Mouse (Mus musculus) forebrain, postnatal 0 days (tissue): ENCODE measurements around the gene Coro2a. TPM values are rescaled to one million over a fixed set of nuclear protein-coding genes. Genes with fewer than 3 reads are reported as not detected.
"Not testable (repeated sequence)": the region's sequence is repeated elsewhere in the genome, so short reads cannot be mapped to it uniquely, and the experiment has no call there.

Experiments used
- ATAC-seq: fragments of 200-750 bp; cut with Nextera tagmentation; 2 replicates; pipeline ENCODE4 v1.8.0; 2017; ENCODE audit warnings: mild to moderate bottlenecking, moderate library complexity
- DNase-seq: peaks from one replicate; pipeline ENCODE4 v3.0.0-alpha.2; 2015
- H3K27ac ChIP-seq: fragments of 300-500 bp; sonication (generic); 2 replicates; pipeline ENCODE4 v1.5.1; 2014; ENCODE audit warnings: low read depth, mild to moderate bottlenecking, antibody characterized with exemption, low read length, moderate library complexity, mixed read lengths
- H3K27me3 ChIP-seq: fragments of 300-500 bp; sonication (generic); 2 replicates; pipeline ENCODE4 v1.6.1; 2014; ENCODE audit warnings: mild to moderate bottlenecking, low read length, mixed read lengths; ENCODE audit not compliant: insufficient read depth
- H3K36me3 ChIP-seq: fragments of 300-500 bp; sonication (generic); 2 replicates; pipeline ENCODE4 v1.6.1; 2014; ENCODE audit warnings: mild to moderate bottlenecking, moderate library complexity; ENCODE audit not compliant: insufficient read depth
- H3K4me1 ChIP-seq: fragments of 300-500 bp; sonication (generic); 2 replicates; pipeline ENCODE4 v1.6.1; 2014; ENCODE audit warnings: antibody characterized with exemption; ENCODE audit not compliant: insufficient read depth
- H3K4me2 ChIP-seq: fragments of 300-500 bp; sonication (generic); 2 replicates; pipeline ENCODE4 v1.6.1; 2014; ENCODE audit warnings: low read depth, mild to moderate bottlenecking, moderate library complexity
- H3K4me3 ChIP-seq: fragments of 300-500 bp; sonication (generic); 2 replicates; pipeline ENCODE4 v1.5.1; 2014; ENCODE audit warnings: low read depth, low read length, mixed read lengths
- H3K9ac ChIP-seq: fragments of 300-500 bp; sonication (generic); 2 replicates; pipeline ENCODE4 v1.6.1; 2014; ENCODE audit warnings: mild to moderate bottlenecking
- H3K9me3 ChIP-seq: fragments of 300-500 bp; sonication (generic); 2 replicates; pipeline ENCODE4 v1.6.1; 2016; ENCODE audit warnings: low read length
- CTCF ChIP-seq: sonication (generic); IDR thresholded peaks from 2 replicates; pipeline ENCODE4 v1.5.1; 2016; ENCODE audit warnings: antibody characterized with exemption, control low read depth, low read depth
- WGBS: fragments of 180-500 bp; shearing (Covaris S2); extraction: QIAGEN DNeasy Blood & Tissue Kit; methylation state at CpG from one replicate; pipeline ENCODE4 v1.1.7; 2014; 5-methylcytosine and 5-hydroxymethylcytosine counted together
- polyA plus RNA-seq: library from polyadenylated mRNA; unstranded; fragments of >200 nt; fragmentation: Nextera tagmentation; extraction: Ambion mirVana; gene quantifications from 2 replicates; pipeline ENCODE4 v1.2.1, GENCODE M21; 2015
- total RNA-seq: library from RNA; depleted of rRNA; stranded (reverse); fragments of >200 nt; gene quantifications from 2 replicates; pipeline ENCODE4 v1.2.3, GENCODE M21; 2014

Coro2a gene
- total and polyA plus RNA-seq, 2 experiments from 2014 or later = 7.5 to 20.6 TPM

DNA sequence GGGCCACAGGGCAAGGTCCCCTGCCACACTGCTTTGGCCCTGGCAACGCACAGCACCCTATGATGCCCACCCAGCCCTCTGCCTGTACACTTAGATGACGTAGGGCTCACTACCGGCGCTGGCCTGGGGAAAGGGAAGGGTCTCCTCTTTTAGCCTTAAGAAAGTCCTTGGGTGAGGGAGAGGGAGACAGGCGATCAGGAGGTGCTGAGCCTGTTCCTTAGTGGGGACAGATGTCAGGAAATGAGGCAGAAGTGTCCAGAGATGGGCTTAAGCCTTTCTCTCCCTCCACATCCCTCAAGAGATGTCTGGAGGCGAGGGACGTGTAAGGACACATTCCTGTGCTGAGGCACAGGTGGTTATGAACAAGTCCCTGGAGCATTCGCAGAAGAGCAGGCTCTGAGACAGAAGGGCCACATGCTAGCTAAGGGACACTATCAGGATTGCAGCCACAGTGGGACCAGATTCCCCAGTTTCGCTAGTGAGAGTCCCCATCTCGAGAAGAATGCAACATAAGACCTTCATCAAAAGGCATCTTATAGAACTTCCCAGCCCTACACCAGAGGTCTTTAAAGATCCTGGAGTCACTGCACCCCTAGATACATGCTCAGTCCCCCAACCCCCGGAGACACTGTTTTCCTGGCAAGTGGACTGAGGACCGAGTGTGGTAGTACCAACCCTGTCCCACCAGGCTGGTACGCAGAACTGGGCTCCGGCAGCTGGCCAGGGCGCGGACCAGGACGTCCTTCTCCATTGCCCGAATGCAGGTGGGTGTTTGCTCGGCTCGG is 1.3 kb downstream of the Coro2a start:
- Histone ChIP-seq H3K4me2 (peak overlapping the region; percentile 80), H3K4me1 (peaks cover 6% of the 10 kb centered on the region; the same call in 1 of the 2 replicates), H3K36me3 (no peaks in the 10 kb centered on the region), H3K9me3 (no peaks in the 10 kb centered on the region), H3K27me3 (no peaks in the 10 kb centered on the region), H3K9ac (peak overlapping the region; percentile 77), H3K4me3 (peak overlapping the region; percentile 66), H3K27ac (no peak overlapping the region)
- TF ChIP-seq CTCF = 0 out of 2 replicates have a peak, but pooled peaks have one; percentile 5
- ATAC-seq = no peak
- DNase-seq = peak; percentile 31
- 42% methylated on average over 20 of the region's 20 CpGs for WGBS

- WGBS = 81% methylated on average over 12 of the region's 12 CpGs
- not testable (repeated sequence) for H3K27ac ChIP-seq, H3K9ac ChIP-seq, DNase-seq, H3K4me3 ChIP-seq, ATAC-seq, H3K36me3 ChIP-seq, H3K4me1 ChIP-seq, H3K9me3 ChIP-seq, H3K27me3 ChIP-seq, H3K4me2 ChIP-seq
These were observed 2.4 kb downstream of the Coro2a start for GRCm38 (mm10) chr4:46599609-46600008.

DNA sequence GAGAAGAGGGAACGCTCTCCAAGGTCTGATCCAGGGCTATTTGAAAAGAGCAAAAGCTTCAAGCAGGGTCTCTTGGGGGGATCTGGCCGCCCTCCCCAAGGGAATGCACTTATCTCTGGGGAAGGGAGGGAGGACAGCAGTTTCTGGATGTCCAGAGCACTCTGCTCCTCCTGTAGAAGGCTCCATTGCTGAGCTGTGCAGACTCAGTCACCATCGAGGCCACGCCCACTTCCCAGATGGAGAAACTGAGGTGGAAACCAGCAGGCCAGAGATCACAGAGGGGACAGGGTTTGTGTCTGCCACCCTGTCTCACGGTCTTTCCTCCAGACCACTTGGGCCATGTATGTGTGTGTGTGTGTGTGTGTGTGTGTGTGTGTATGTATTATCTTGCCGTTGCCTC is 3.0 kb downstream of the Coro2a start:
- no peak for ATAC-seq
- no peak for TF ChIP-seq CTCF
- Histone ChIP-seq H3K4me2 (no peak overlapping the region), H3K4me3 (no peak overlapping the region), H3K9ac (no peak overlapping the region), H3K9me3 (no peaks in the 10 kb centered on the region), H3K4me1 (peaks cover 6% of the 10 kb centered on the region; the same call in 1 of the 2 replicates), H3K36me3 (no peaks in the 10 kb centered on the region), H3K27me3 (no peaks in the 10 kb centered on the region), H3K27ac (no peak overlapping the region)
- DNase-seq = no peak
- 83% methylated on average over 6 of the region's 6 CpGs for WGBS

DNA sequence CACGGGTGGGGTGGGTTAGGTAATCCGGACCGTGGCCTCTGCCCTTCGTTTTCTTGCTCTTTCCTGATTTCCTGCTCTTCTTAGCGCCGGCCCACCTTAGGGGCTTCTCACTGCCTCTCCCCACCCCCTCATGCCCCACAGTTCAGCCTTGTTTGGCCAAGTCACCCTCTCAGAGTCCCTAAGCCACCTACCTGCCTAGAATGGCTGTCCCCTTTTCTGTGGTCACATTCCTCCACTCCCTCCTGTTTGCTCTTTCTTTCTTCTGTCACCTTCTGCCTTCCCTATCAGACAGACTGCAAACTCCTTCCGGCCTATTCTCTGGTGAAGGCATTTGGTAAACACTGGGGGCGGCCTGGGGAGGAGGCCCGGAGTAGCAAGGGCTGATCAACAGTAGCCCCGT is 3.9 kb downstream of the Coro2a start:
- no peak overlapping the region for H3K9ac ChIP-seq
- H3K27me3 ChIP-seq = no peaks in the 10 kb centered on the region
- 78% methylated on average over 10 of the region's 10 CpGs for WGBS
- ATAC-seq (no peak), DNase-seq (no peak)
- no peak overlapping the region for H3K4me3 ChIP-seq
- H3K27ac ChIP-seq = no peak overlapping the region
- H3K4me2 ChIP-seq = no peak overlapping the region
- TF ChIP-seq CTCF = no peak
- H3K4me1 ChIP-seq = peaks cover 6% of the 10 kb centered on the region; the same call in 1 of the 2 replicates
- H3K9me3 ChIP-seq = no peaks in the 10 kb centered on the region
- no peaks in the 10 kb centered on the region for H3K36me3 ChIP-seq

- TF ChIP-seq CTCF = no peak
- H3K4me2 ChIP-seq = no peak overlapping the region
- no peak overlapping the region for H3K27ac ChIP-seq
- no peak overlapping the region for H3K4me3 ChIP-seq
- H3K4me1 ChIP-seq = peaks cover 6% of the 10 kb centered on the region; the same call in 1 of the 2 replicates
- no peaks in the 10 kb centered on the region for H3K36me3 ChIP-seq
- H3K9ac ChIP-seq = no peak overlapping the region
- H3K27me3 ChIP-seq = no peaks in the 10 kb centered on the region
- WGBS = 77% methylated on average over 11 of the region's 11 CpGs
- no peak for DNase-seq
- no peaks in the 10 kb centered on the region for H3K9me3 ChIP-seq
- ATAC-seq = no peak
These were observed 4.6 kb downstream of the Coro2a start for GRCm38 (mm10) chr4:46597286-46597961.

DNA sequence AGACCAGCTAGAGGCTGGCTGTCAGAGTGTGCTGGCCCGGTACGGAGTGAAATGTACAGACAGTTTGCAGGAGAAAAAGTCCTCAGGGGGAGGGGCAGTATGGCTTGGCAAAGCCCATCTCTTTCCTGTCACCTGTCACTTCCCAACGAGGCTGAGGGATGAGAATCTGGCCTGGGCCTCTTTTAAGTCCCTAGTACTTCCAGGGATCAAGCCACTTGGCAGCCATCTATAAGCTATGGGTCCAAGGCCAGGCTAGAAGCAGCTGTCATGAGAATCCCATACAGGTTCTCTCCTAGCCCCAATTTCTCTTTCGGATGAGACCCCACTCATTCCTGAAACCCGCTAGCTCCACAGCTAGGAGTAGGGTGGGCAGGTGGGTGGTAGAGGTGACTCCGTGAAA is 5.6 kb downstream of the Coro2a start:
- 68% methylated on average over 6 of the region's 6 CpGs for WGBS
- H3K4me3 ChIP-seq = no peak overlapping the region
- H3K4me2 ChIP-seq = no peak overlapping the region

GRCm38 (mm10) chr4:46594131-46594530 is 7.9 kb downstream of the Coro2a start:
- DNase-seq (no peak), ATAC-seq (no peak)
- Histone ChIP-seq H3K27ac (no peak overlapping the region), H3K36me3 (no peaks in the 10 kb centered on the region), H3K9me3 (no peaks in the 10 kb centered on the region), H3K4me2 (no peak overlapping the region), H3K9ac (no peak overlapping the region), H3K4me3 (no peak overlapping the region), H3K27me3 (no peaks in the 10 kb centered on the region), H3K4me1 (no peaks in the 10 kb centered on the region)
- no peak for TF ChIP-seq CTCF
- 92% methylated on average over 5 of the region's 5 CpGs for WGBS

More for the DNA sequence above, 5.6 kb downstream of the Coro2a start:
- TF ChIP-seq CTCF = no peak
- no peaks in the 10 kb centered on the region for H3K9me3 ChIP-seq
- DNase-seq (no peak), ATAC-seq (no peak)
- H3K9ac ChIP-seq = no peak overlapping the region
- H3K27ac ChIP-seq = no peak overlapping the region
- peaks cover 6% of the 10 kb centered on the region; the same call in 1 of the 2 replicates for H3K4me1 ChIP-seq
- no peaks in the 10 kb centered on the region for H3K36me3 ChIP-seq
- no peaks in the 10 kb centered on the region for H3K27me3 ChIP-seq
